Mouse (Mus musculus): Measurements from ENCODE around the gene 1700088E04Rik. TPM values are rescaled to one million over a fixed set of nuclear protein-coding genes. Genes with fewer than 3 reads are reported as not detected.

1700088E04Rik gene
- total and polyA plus RNA-seq, 3 experiments, result 0.50 to 1.6 (median 1.4) TPM

DNA sequence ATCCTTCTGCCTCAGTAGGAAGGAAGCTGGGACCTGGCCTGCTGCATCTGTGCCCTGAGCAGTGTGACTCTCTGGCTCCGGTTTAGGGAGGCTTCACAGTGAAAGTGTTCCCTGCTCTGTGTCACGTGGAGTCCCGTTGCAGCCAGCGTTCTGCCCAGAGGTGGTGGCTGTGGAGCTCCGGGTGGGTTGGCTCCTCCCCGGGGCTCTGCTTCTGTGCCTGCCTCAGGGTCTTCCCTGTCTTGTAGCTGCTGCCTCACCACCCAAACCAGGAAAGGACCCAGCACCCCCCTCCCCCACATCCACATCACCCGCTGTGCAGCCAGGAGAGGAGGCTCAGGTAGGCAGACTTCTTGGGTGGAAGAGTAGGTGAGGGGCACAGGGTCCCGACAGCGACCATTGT is 21.6 kb downstream of the 1700088E04Rik start:
- TF ChIP-seq GATA1 (IDR thresholded peaks at IDR 0.05; ENCODE audit: borderline replicate concordance, low read length) (no peak), TAL1 (conservative IDR thresholded peaks at IDR 0.05; ENCODE audit: low read depth, low read length) (no peak), GATA2 (IDR thresholded peaks at IDR 0.05; ENCODE audit: borderline replicate concordance, low read depth, low read length) (no peak), CTCF (IDR thresholded peaks at IDR 0.05; ENCODE audit: low read depth, low read length) (no peak), POLR2AphosphoS5 (IDR thresholded peaks at IDR 0.05; ENCODE audit: insufficient replicate concordance, low read depth, low read length) (no peak)
- ATAC-seq (ENCODE audit: extremely low read depth, insufficient number of reproducible peaks, low FRiP score, poor library complexity, severe bottlenecking) (no peak), DNase-seq (ENCODE audit: low spot score) (no peak)
- Histone ChIP-seq H3K36me3 (replicated peaks) (peaks cover 86% of the 10 kb centered on the region), H3K27me3 (ENCODE audit: insufficient read depth, low read length) (no peaks in the 10 kb centered on the region), H3K4me1 (ENCODE audit: insufficient read depth, low read depth, low read length) (no peaks in the 10 kb centered on the region), H3K9me3 (replicated peaks) (no peaks in the 10 kb centered on the region), H3K4me3 (ENCODE audit: low read depth, low read length) (no peak overlapping the region)

DNA sequence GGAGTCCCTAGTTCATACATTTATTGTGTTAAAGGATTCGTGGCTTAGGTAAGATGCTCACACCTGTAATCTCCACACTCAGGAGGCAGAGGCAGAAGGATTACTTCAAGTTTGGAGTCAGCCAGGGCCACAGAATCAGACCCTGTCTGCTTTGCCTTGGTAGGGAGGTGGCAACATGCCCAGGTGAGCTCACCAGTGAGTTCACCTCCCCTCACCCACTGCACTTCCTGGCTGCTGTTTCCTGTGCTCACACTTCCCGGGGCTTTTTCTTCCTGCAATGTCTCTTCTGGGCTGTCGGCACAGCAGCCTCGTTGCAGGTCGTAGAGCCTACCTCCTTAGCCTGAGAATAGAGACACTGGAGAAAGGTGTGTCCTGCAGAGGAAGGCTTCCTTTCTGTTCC is 25.8 kb downstream of the 1700088E04Rik start:
- Histone ChIP-seq H3K4me3 (ENCODE audit: low read depth, low read length) (no peak overlapping the region), H3K36me3 (replicated peaks) (peaks cover 71% of the 10 kb centered on the region), H3K27me3 (ENCODE audit: insufficient read depth, low read length) (0 out of 2 replicates have a peak, but pooled peaks cover 5% of the 10 kb centered on the region), H3K9me3 (replicated peaks) (no peaks in the 10 kb centered on the region), H3K4me1 (ENCODE audit: insufficient read depth, low read depth, low read length) (peaks cover 5% of the 10 kb centered on the region)
- ATAC-seq (ENCODE audit: extremely low read depth, insufficient number of reproducible peaks, low FRiP score, poor library complexity, severe bottlenecking) (no peak), DNase-seq (ENCODE audit: low spot score) (no peak)
- no peak for TF ChIP-seq TAL1 (conservative IDR thresholded peaks at IDR 0.05; ENCODE audit: low read depth, low read length)
- TF ChIP-seq GATA2 (IDR thresholded peaks at IDR 0.05; ENCODE audit: borderline replicate concordance, low read depth, low read length), result no peak
- TF ChIP-seq POLR2AphosphoS5 (IDR thresholded peaks at IDR 0.05; ENCODE audit: insufficient replicate concordance, low read depth, low read length), result no peak
- TF ChIP-seq CTCF (IDR thresholded peaks at IDR 0.05; ENCODE audit: low read depth, low read length), result no peak
- no peak for TF ChIP-seq GATA1 (IDR thresholded peaks at IDR 0.05; ENCODE audit: borderline replicate concordance, low read length)

DNA sequence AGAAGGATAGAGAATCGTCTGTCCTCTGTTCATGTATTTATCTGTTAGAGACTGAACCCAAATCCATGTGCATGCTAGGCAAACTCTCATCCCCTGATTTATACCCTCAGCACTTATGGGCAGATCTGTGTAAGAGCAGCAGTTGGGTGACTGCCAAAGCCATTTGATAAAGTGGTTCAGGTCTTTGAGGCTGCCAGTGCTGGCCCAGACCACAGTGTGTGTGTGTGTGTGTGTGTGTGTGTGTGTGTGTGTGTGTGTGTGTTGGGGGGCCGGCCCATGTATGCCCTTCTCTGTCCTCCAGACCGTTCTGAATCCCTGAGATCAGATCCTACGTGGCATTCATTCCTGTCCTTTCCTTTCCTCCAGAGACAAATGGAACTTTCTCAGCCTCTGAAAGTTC is 29.3 kb downstream of the 1700088E04Rik start:
- peaks cover 27% of the 10 kb centered on the region for H3K4me1 ChIP-seq (ENCODE audit: insufficient read depth, low read depth, low read length)
- H3K36me3 ChIP-seq (replicated peaks), result peaks cover 40% of the 10 kb centered on the region
- DNase-seq (ENCODE audit: low spot score) (no peak), ATAC-seq (ENCODE audit: extremely low read depth, insufficient number of reproducible peaks, low FRiP score, poor library complexity, severe bottlenecking) (no peak)
- TF ChIP-seq GATA2 (IDR thresholded peaks at IDR 0.05; ENCODE audit: borderline replicate concordance, low read depth, low read length) (no peak), CTCF (IDR thresholded peaks at IDR 0.05; ENCODE audit: low read depth, low read length) (no peak), TAL1 (conservative IDR thresholded peaks at IDR 0.05; ENCODE audit: low read depth, low read length) (no peak), POLR2AphosphoS5 (IDR thresholded peaks at IDR 0.05; ENCODE audit: insufficient replicate concordance, low read depth, low read length) (no peak), GATA1 (IDR thresholded peaks at IDR 0.05; ENCODE audit: borderline replicate concordance, low read length) (no peak)
- no peak overlapping the region for H3K4me3 ChIP-seq (ENCODE audit: low read depth, low read length)
- no peaks in the 10 kb centered on the region for H3K9me3 ChIP-seq (replicated peaks)
- peaks cover 28% of the 10 kb centered on the region for H3K27me3 ChIP-seq (ENCODE audit: insufficient read depth, low read length)

DNA sequence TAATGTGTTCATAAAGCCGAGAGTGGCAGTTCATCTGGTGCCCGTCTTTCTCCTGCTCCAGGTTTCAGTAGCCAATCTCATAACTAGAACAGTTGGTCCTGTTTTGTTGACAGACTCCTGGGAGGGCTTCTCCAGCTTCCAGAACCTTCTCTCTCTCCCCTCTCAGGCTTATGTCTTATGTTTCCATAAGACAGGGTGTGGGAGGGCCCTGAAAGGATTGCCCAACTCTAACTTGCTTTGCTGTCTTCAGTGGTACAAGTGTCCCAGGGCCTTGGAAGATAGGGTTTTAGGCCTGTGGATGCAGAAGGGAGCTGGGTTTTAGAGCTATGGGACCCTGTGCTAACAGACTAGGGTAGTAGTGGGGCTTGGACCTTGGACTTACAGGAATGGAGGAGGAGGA is 30.5 kb downstream of the 1700088E04Rik start:
- no peak overlapping the region for H3K4me3 ChIP-seq (ENCODE audit: low read depth, low read length)
- DNase-seq (ENCODE audit: low spot score) (no peak), ATAC-seq (ENCODE audit: extremely low read depth, insufficient number of reproducible peaks, low FRiP score, poor library complexity, severe bottlenecking) (no peak)
- H3K27me3 ChIP-seq (ENCODE audit: insufficient read depth, low read length), result peaks cover 36% of the 10 kb centered on the region
- H3K4me1 ChIP-seq (ENCODE audit: insufficient read depth, low read depth, low read length), result peaks cover 34% of the 10 kb centered on the region
- H3K36me3 ChIP-seq (replicated peaks), result peaks cover 32% of the 10 kb centered on the region
- no peak for TF ChIP-seq GATA1 (IDR thresholded peaks at IDR 0.05; ENCODE audit: borderline replicate concordance, low read length)
- no peaks in the 10 kb centered on the region for H3K9me3 ChIP-seq (replicated peaks)

DNA sequence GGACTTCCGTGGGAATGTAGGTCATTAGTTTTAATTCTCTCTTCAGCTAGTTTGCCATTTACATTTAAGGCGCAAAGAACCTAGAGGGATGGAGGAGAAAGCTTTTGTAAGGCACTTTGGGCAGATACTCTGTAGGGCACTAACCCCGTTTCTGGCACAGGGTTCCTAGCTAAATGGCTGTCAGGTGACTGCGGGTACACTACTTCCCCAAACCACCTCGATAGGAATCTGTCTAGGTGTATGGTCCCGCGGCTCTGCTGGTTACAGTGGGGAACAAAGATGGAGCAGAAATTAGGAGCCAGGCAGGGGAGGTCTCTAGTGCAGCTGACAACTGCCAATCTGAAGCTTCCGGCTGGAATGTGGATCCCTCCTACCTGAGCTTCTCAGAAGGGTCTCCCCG is 31.0 kb downstream of the 1700088E04Rik start:
- Histone ChIP-seq H3K4me3 (ENCODE audit: low read depth, low read length) (peak overlapping the region; percentile 19; the same call in 1 of the 2 replicates), H3K4me1 (ENCODE audit: insufficient read depth, low read depth, low read length) (peaks cover 35% of the 10 kb centered on the region), H3K36me3 (replicated peaks) (peaks cover 27% of the 10 kb centered on the region), H3K27me3 (ENCODE audit: insufficient read depth, low read length) (peaks cover 38% of the 10 kb centered on the region), H3K9me3 (replicated peaks) (no peaks in the 10 kb centered on the region)
- no peak for TF ChIP-seq GATA1 (IDR thresholded peaks at IDR 0.05; ENCODE audit: borderline replicate concordance, low read length)
- no peak for TF ChIP-seq TAL1 (conservative IDR thresholded peaks at IDR 0.05; ENCODE audit: low read depth, low read length)
- no peak for TF ChIP-seq GATA2 (IDR thresholded peaks at IDR 0.05; ENCODE audit: borderline replicate concordance, low read depth, low read length)
- no peak for TF ChIP-seq POLR2AphosphoS5 (IDR thresholded peaks at IDR 0.05; ENCODE audit: insufficient replicate concordance, low read depth, low read length)
- no peak for TF ChIP-seq CTCF (IDR thresholded peaks at IDR 0.05; ENCODE audit: low read depth, low read length)
- ATAC-seq (ENCODE audit: extremely low read depth, insufficient number of reproducible peaks, low FRiP score, poor library complexity, severe bottlenecking) (no peak), DNase-seq (ENCODE audit: low spot score) (peak; percentile 33)

DNA sequence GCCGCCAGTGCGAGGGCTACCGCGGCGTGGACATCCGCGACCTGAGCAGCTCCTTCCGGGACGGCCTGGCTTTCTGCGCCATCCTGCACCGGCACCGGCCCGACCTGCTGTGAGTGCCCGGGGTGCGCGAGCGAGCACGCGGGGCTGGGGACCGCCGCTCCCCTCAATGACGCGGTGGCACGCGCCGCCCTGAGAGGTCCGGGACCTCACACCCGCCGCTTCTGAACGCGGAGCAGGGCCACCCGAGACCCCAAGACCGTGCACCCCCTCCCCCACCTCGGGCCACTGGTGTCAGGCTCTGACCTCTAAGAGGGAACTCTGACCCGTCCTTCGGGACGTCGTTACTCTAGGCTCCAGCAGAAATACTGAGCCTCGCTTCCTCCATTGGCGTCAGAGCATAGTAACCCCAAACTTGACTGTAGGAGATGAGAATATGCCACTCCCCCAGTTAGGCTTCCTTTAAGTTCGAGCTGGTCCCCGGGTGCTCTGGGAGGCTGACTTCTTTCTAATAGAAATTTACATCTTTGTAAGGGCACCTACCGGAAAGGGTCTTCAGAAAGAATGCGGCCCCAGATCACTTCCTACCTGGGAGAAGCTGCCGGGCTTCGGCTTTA is 31.6 kb downstream of the 1700088E04Rik start:
- Histone ChIP-seq H3K4me3 (ENCODE audit: low read depth, low read length) (peak overlapping the region; percentile 80), H3K36me3 (replicated peaks) (peaks cover 21% of the 10 kb centered on the region), H3K9me3 (replicated peaks) (no peaks in the 10 kb centered on the region), H3K4me1 (ENCODE audit: insufficient read depth, low read depth, low read length) (peaks cover 36% of the 10 kb centered on the region), H3K27me3 (ENCODE audit: insufficient read depth, low read length) (peaks cover 42% of the 10 kb centered on the region)
- ATAC-seq (ENCODE audit: extremely low read depth, insufficient number of reproducible peaks, low FRiP score, poor library complexity, severe bottlenecking) (no peak; the same call in 1 of the 2 replicates), DNase-seq (ENCODE audit: low spot score) (peak; percentile 44)
- no peak for TF ChIP-seq CTCF (IDR thresholded peaks at IDR 0.05; ENCODE audit: low read depth, low read length)

Data from G1E (cell line).